Mouse (Mus musculus) lung, postnatal 36 days (tissue): ENCODE measurements around the gene Zcchc7.
"Not testable (repeated sequence)": the region's sequence is repeated elsewhere in the genome, so short reads cannot be mapped to it uniquely, and the experiment has no call there.

Source experiments
- DNase-seq: peaks from one replicate; pipeline ENCODE4 v3.0.0; 2022; ENCODE audit warnings: mixed read lengths

Gene Zcchc7

GRCm38 (mm10) chr4:44755553-44756133, at the start of gene Zcchc7:
TSS of gene Zcchc7 (plus strand) at chr4:44755877.
- no peak for DNase-seq

GRCm38 (mm10) chr4:44705967-44706366, 49.7 kb upstream of the Zcchc7 start:
- DNase-seq, result peak; percentile 35

GRCm38 (mm10) chr4:44706865-44707264, 48.8 kb upstream of the Zcchc7 start:
- DNase-seq, result no peak

DNA sequence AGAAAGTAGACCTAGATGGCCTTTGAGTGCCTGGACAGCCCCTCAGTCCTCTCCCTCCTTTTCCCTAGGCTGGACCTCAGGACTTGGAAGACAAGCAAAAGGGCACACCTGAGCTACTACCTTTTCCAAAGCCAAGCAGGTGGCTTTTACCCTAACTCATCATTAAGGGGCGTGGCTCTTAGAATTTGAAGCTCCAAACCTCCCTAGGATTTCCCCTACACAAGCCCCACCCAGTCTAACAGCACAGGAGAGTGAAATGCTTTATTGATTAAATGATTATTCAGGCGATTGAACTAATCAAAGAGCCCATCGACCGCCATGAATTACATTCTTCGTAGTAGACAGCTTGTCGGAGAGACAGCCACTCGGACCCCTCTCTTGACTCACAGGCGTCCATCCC, 47.4 kb upstream of the Zcchc7 start:
- DNase-seq, result no peak

DNA sequence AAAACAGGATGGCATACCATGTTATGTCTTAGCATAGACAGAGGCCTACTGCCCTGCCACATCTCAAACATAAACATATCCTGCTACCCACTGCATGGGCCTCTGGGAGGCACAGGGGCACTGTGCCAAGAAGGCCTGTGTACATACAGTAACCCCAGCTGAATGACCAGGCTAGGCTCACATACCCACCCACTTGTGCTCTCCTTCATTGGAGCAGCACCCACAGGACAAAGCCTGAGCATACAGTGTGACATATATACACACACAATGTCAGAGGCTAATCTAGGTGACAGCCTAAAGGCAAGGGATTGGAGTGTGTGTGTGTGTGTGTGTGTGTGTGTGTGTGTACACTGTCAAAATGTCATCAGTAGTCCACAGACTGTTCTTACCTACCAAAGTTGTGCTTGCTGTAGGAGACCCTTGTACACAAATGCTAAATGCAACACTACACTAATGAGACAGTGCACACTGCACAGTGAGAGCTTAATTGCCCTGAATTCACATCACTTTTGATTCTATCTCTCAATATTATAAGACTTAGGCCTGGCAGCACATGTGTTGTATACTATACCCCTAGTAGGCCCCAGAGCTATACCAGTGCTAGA, 46.5 kb upstream of the Zcchc7 start:
- DNase-seq, result no peak

DNA sequence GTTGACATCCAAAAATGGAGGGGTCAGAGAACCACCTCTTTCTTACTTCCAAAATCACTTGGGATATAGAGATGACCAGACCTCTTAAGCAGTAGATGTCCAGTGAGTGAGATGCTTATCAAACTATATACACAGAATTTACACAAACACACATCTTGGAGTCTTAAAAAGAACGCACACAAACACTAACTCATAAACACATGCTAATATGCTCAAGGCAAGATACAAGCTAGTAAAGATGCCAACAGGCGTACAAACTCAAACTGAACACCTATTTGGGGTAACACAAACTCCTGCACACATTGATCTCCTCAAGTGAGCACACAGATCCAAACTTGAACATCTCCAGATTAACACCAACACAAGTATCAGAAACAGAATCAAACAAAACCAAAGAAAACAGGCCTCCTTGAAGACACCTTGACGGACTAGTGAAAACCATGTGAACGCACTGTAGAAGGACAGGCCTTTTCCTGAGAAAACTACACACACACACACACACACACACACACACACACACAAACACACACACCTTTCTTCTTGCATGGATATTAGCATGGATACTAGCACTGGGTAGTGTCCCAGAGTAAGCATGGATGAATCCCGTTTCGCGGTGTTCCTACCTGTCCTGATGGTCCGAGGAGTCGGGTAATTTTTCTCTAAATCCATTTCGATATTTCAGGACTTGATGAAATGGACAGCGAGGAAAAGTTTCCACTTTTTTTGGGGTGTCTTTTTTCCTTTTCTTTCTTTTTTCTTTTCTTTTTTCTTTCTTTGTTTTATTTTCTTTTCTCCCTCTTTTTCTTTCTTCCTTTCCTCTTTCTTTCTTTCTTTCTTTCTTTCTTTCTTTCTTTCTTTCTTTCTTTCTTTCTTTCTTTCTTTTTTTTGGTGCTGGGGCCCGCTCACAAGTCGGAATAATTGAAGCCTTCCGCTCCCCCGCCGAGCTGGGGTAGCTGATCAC, 45.7 kb upstream of the Zcchc7 start, which contains the start of gene Pax5:
TSS of gene Pax5 (minus strand) at position 748 of the 961 bp plus-strand sequence.
- DNase-seq, result no peak

DNA sequence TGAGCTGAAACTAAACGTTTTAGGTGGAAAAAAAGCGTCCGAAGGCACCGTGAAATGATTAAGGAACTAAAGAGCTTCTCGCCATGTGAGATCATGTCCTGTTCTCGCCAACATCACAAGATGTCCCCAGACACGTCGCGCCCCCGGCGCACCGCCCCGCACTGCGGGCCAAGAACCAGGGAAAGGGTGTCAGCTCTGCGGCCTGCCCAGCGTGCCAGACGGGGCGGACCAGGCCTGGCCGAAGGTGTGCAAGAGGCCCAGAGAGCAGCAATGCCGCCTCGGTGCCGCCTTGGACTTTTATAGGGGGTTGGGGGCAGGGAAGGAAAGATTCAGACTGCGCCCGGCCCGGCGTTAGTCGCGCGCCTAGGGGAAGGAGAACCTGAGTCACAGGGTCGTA, 45.0 kb upstream of the Zcchc7 start:
- peak; percentile 25 for DNase-seq

DNA sequence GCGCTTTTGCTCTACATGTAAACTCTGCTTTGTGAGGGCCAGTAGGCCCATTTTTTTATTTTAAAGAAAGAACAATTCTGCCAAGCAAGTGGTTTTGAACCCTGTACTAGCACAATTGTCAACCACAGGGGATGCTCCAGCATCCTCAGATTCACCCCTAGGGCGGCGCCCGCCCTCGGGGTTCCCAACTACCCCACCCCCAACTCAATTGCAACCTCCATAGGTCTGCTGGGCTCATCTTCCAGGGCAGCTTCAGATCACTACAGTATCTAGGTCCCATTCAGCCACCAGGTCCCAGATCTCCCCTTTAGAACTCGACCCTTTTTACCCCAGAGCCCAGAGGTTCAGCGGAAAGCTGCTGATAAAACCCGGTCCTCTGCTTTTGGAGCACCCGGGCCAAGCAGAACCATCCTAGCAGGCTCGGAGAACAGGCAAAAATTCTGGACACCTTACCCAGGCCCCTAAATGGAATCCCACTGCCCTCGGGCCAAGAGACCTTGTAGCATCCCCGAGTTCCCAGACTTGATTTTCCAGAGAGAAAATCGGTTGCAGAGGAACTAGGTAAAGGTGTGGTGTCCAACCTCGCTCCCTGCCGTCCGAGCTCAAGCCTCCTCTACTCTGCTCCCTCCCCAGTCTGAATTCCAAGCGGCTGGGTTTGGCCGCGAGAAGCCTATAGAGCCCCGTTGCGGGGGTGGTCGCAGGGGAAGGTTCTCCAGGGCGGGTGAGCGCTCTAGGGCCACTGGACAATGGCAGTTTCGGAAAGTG, 44.4 kb upstream of the Zcchc7 start:
- DNase-seq, result no peak

DNA sequence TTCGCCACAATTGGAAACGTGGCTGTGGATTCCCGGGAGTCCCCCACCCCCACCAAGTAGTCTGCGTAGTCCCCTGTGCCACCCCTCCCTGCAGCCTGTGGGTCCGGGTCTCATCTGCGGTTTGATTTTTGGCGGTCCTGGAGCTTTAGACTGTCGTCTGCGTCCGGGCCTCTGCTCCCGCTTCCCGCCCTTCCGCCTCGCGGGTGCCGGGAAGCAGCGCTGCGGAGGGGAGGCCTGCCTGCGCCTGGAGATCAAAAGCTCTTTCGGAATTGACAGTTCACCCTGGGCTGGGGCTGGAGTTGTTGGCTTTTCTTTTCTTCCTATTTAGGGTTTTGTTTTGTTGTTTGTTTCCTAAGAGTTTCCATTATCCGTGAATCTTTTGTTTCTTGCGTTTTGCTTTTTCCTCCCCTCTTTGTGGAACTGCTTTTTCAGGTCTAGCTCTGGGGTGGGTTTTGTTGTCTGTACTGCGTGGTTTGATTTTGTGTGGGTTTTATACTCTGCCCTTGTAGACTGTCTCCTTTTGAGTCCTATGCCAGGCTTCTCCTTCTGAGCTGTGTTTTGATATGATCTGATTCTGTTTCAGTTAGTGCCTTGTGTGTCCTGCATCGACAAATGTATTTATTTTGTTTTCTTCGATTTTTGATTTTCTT, 43.5 kb upstream of the Zcchc7 start:
- no peak for DNase-seq

- no peak for DNase-seq
Observed at GRCm38 (mm10) chr4:44712786-44713553, 42.7 kb upstream of the Zcchc7 start.

GRCm38 (mm10) chr4:44713554-44714051, 42.1 kb upstream of the Zcchc7 start:
- DNase-seq, result no peak

DNA sequence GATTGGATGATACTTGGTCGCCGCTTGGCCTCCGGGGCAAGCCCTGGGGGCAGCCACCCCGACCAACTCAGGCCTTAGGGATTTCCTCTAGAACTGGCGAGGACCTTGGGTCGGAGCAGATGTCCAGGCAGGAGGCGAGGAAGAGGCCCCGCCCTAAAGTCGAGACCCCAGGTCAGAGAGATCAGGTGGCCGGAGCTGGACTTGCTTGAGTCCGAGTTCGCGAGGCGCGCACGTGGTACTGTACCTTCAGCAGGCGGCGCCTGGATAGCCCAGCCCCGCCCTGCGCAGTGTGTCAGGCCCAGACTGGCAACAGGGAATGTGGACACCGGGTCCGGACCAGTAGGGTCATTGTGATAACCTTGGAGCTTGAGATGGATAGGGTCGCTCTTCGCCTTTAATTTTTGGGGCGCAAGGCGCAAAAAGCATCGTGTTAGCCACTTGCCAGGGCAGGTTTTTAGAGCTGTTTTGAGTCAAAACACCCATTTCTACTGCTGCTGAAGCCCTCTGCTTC, 41.5 kb upstream of the Zcchc7 start:
- DNase-seq, result no peak

DNA sequence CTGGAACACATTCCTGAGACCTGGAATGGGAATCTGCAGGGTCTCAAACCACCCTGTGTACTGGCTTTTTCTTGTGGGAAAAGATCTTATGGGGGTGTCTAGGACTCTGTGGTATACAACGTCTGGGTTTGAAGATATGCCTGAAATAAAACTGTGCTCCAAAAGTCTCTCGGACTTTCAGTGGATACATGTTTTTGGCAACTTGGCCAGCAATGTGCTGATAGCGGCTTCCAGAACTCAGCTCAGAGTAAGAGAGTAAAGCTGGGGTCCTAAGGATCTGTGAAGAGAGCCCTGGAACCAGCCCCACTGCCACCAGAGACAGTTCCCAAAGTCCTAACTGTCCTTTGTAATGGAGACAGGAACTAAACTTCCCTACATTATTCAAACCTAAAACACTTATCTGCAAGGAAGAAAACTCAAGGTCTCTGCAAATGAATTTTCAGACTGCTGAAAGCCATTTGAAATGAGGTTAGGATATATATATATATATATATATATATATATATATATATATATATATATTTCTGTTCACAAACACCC, 40.0 kb upstream of the Zcchc7 start:
- DNase-seq, result no peak

DNA sequence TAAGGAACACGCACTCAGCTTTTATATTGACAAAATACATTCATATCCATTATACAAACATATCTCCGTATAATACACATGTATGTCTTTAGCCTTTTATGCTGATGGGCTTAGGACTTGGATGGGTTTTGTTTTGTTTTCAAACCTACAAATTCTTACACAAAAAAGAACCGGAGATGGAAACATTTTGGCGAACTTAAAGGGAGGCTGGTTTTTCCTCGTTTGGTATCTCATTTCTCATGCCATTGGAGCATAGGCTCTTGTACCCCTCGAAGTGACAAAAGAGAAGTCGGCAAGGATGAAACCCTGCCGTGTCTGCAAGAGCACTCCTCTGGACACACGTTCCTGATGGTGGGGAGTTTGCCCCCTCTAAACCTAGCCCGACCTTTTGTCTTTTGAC, 39.3 kb upstream of the Zcchc7 start:
- no peak for DNase-seq

GRCm38 (mm10) chr4:44717676-44718075, 38.0 kb upstream of the Zcchc7 start:
- DNase-seq, result no peak

DNA sequence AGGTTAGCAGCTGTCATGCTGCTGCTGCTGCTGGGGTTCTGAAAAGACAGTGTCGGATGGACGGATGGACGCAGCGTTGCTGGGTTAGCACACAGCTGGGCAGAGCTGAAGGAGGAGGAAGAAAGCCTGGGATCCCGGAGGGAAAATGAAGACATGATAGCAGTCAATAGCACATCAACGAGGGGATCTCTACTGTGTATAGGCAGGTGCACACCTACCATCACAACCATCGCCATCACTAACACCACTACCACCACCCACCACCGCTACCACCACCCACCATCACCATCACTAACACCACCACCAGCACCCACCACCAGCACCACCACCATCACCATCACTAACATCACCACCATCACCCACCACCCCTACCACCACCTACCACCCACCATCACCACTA, 35.6 kb upstream of the Zcchc7 start:
- DNase-seq, result no peak

- DNase-seq, result no peak
Observed at GRCm38 (mm10) chr4:44721237-44721636, 34.4 kb upstream of the Zcchc7 start.

DNA sequence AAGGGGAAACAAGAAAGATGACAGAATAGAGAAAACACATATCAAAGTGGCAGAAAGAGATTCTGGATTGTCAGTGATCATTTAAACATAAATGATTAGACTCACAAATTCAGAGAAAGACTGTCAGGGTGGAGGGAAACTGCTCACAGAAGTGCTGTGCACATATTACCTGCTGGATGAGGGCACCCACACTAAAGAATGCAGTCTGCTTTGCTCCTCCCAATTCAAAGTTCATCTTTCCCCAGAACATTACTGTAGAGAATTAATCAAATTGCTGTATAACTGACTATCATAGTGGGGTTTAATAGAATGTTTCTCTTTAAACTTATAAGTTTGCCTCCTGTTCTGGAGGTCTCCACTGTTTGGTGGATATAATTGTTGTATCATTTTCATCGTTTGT, 15.2 kb upstream of the Zcchc7 start:
- DNase-seq, result no peak

- DNase-seq, result peak; percentile 98
Observed at GRCm38 (mm10) chr4:44756134-44756951, 666 bp downstream of the Zcchc7 start.

DNA sequence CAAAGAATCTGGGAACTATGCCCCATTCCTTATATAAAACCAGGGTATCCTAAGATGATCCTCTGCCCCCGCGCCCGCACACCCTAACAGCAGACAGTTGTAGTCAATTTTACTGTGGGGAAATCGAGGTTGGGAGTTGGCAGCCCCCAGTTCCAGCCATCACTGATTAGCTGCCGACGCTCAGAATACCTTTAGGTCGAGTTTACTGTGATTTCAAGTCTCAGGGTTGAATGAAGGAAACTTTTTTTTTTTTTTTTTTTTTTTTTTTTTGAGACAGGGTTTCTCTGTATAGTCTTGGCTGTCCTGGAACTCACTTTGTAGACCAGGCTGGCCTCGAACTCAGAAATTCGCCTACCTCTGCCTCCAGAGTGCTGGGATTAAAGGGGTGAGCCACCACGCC, 1.5 kb downstream of the Zcchc7 start:
- not testable (repeated sequence) for DNase-seq
